Mouse (Mus musculus): ENCODE data around the gene Olfr311. TPM values are rescaled to one million over a fixed set of nuclear protein-coding genes. Genes with fewer than 3 reads are reported as not detected.
"Not testable (repeated sequence)": the region's sequence is repeated elsewhere in the genome, so short reads cannot be mapped to it uniquely, and the experiment has no call there.

The Olfr311 gene
- not detected in 2 replicates for polyA plus RNA-seq (2015; fragmentation: Nextera tagmentation; extraction: Ambion mirVana)

GRCm38 (mm10) chr11:58838951-58839350 is at the start of gene Olfr311:
Gene Olfr311, plus strand, starts transcription at chr11:58839251.
- ATAC-seq; H3K4me2 ChIP-seq (replicated peaks; ENCODE audit: low read depth, low read length); H3K9me3 ChIP-seq (ENCODE audit: low read length); H3K4me1 ChIP-seq (ENCODE audit: insufficient read depth, low read depth, low read length); H3K4me3 ChIP-seq (ENCODE audit: low read depth, low read length); H3K27me3 ChIP-seq (replicated peaks; ENCODE audit: insufficient read depth, low read length); H3K36me3 ChIP-seq (ENCODE audit: insufficient read depth, low read length); DNase-seq (ENCODE audit: low spot score); H3K27ac ChIP-seq (ENCODE audit: low read length); H3K9ac ChIP-seq (replicated peaks; ENCODE audit: low read depth): not testable (repeated sequence)

DNA sequence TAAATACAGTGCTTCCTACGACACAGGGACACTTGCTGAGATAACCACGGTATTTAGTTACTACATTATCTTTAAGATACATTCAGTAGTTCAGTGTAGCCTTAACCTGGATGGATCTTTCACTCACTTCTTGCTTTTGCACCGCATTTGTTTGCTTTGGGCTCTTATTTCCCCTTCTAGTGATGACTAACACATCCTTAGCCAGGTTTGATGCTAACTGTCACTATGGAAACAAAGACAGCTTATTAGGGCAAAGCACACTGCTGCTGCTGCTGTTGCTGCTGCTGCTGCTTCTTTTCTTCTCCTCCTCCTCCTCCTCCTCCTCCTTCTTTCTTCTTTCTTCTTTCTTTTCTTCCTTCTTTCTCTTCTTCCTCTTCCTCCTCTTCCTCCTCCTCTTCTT is 49.5 kb upstream of the Olfr311 start:
- DNase-seq (ENCODE audit: low spot score) = peak; percentile 44
- H3K27me3 ChIP-seq (replicated peaks; ENCODE audit: insufficient read depth, low read length) = no peaks in the 10 kb centered on the region
- H3K4me3 ChIP-seq (ENCODE audit: low read depth, low read length) = no peak overlapping the region
- H3K27ac ChIP-seq (ENCODE audit: low read length) = no peak overlapping the region
- TF ChIP-seq CTCF (IDR thresholded peaks at IDR 0.05) = no peak
- no peak for TF ChIP-seq EP300 (IDR thresholded peaks at IDR 0.05)
- 24% methylated on average over 3 of the region's 3 CpGs for WGBS
- H3K4me2 ChIP-seq (replicated peaks; ENCODE audit: low read depth, low read length) = no peak overlapping the region
- ATAC-seq = no peak
- H3K9ac ChIP-seq (replicated peaks; ENCODE audit: low read depth) = no peak overlapping the region
- H3K36me3 ChIP-seq (ENCODE audit: insufficient read depth, low read length) = no peaks in the 10 kb centered on the region
- no peaks in the 10 kb centered on the region for H3K4me1 ChIP-seq (ENCODE audit: insufficient read depth, low read depth, low read length)
- no peaks in the 10 kb centered on the region for H3K9me3 ChIP-seq (ENCODE audit: low read length)

DNA sequence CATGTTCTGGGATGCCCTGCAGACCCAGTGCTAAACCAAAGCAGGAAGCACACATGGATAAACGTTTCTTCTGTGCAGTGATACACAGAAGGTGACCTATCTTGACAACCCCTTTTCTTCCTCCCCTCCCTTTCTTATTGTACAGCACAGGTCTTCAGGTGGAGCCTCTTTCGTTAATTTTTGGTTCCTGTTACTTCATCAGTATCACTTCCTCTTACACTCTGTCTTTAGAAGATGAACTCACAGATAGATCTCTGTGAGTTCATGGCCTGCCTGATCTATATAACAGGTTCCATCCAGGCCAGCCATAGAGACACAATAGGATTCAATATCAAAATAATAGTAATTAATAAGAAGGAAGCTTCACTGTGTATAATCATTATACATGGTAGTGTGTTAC is 49.0 kb upstream of the Olfr311 start:
- Histone ChIP-seq H3K27me3 (replicated peaks; ENCODE audit: insufficient read depth, low read length) (no peaks in the 10 kb centered on the region), H3K36me3 (ENCODE audit: insufficient read depth, low read length) (no peaks in the 10 kb centered on the region), H3K4me2 (replicated peaks; ENCODE audit: low read depth, low read length) (no peak overlapping the region), H3K4me1 (ENCODE audit: insufficient read depth, low read depth, low read length) (no peaks in the 10 kb centered on the region), H3K9me3 (ENCODE audit: low read length) (no peaks in the 10 kb centered on the region), H3K27ac (ENCODE audit: low read length) (no peak overlapping the region), H3K9ac (replicated peaks; ENCODE audit: low read depth) (no peak overlapping the region), H3K4me3 (ENCODE audit: low read depth, low read length) (no peak overlapping the region)
- no peak for TF ChIP-seq CTCF (IDR thresholded peaks at IDR 0.05)
- no peak for TF ChIP-seq EP300 (IDR thresholded peaks at IDR 0.05)
- no peak for DNase-seq (ENCODE audit: low spot score)
- ATAC-seq = no peak
- 38% methylated on average over 2 of the region's 2 CpGs for whole genome bisulfite sequencing

DNA sequence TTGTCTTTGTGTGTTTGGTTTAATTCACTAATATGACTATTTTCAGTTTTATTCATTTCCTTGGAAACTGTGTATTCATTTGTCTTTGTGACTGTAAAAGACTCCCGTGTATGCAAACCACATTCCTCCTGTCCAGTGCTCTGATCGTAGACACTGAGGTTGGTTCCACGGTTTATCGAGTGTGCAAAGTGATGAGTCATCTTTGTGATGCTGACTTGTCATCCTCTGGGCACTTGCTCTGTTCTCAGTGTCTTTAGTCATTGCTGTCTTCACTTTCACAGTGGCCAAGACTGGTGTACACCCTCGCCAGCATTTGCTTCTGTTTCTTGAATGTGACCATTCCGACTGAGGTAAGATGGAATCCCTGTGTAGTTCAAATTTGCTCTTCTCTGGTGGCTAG is 48.4 kb upstream of the Olfr311 start:
- no peaks in the 10 kb centered on the region for H3K27me3 ChIP-seq (replicated peaks; ENCODE audit: insufficient read depth, low read length)
- H3K9ac ChIP-seq (replicated peaks; ENCODE audit: low read depth) = no peak overlapping the region
- H3K4me3 ChIP-seq (ENCODE audit: low read depth, low read length) = no peak overlapping the region
- H3K9me3 ChIP-seq (ENCODE audit: low read length) = no peaks in the 10 kb centered on the region
- WGBS = 60% methylated on average over 6 of the region's 6 CpGs
- no peaks in the 10 kb centered on the region for H3K4me1 ChIP-seq (ENCODE audit: insufficient read depth, low read depth, low read length)
- no peak for TF ChIP-seq CTCF (IDR thresholded peaks at IDR 0.05)
- TF ChIP-seq EP300 (IDR thresholded peaks at IDR 0.05) = no peak
- H3K36me3 ChIP-seq (ENCODE audit: insufficient read depth, low read length) = no peaks in the 10 kb centered on the region
- no peak overlapping the region for H3K4me2 ChIP-seq (replicated peaks; ENCODE audit: low read depth, low read length)
- H3K27ac ChIP-seq (ENCODE audit: low read length) = no peak overlapping the region
- no peak for ATAC-seq
- no peak for DNase-seq (ENCODE audit: low spot score)

- Histone ChIP-seq H3K4me2 (replicated peaks; ENCODE audit: low read depth, low read length) (no peak overlapping the region), H3K36me3 (ENCODE audit: insufficient read depth, low read length) (no peaks in the 10 kb centered on the region), H3K27ac (ENCODE audit: low read length) (no peak overlapping the region), H3K27me3 (replicated peaks; ENCODE audit: insufficient read depth, low read length) (no peaks in the 10 kb centered on the region), H3K9ac (replicated peaks; ENCODE audit: low read depth) (no peak overlapping the region), H3K4me3 (ENCODE audit: low read depth, low read length) (no peak overlapping the region), H3K4me1 (ENCODE audit: insufficient read depth, low read depth, low read length) (no peaks in the 10 kb centered on the region), H3K9me3 (ENCODE audit: low read length) (no peaks in the 10 kb centered on the region)
- TF ChIP-seq EP300 (IDR thresholded peaks at IDR 0.05) (no peak), CTCF (IDR thresholded peaks at IDR 0.05) (peak; percentile 2; the same call in 1 of the 2 replicates)
- ATAC-seq (no peak), DNase-seq (ENCODE audit: low spot score) (no peak)
- 98% methylated on average over 2 of the region's 2 CpGs for WGBS
Measured at GRCm38 (mm10) chr11:58795856-58796255, 43.2 kb upstream of the Olfr311 start.

GRCm38 (mm10) chr11:58796850-58797249 is 42.2 kb upstream of the Olfr311 start:
- H3K4me3 ChIP-seq (ENCODE audit: low read depth, low read length) = no peak overlapping the region
- no peaks in the 10 kb centered on the region for H3K36me3 ChIP-seq (ENCODE audit: insufficient read depth, low read length)
- H3K4me1 ChIP-seq (ENCODE audit: insufficient read depth, low read depth, low read length) = no peaks in the 10 kb centered on the region
- WGBS = 59% methylated on average over 7 of the region's 7 CpGs
- H3K9ac ChIP-seq (replicated peaks; ENCODE audit: low read depth) = no peak overlapping the region
- ATAC-seq = no peak
- DNase-seq (ENCODE audit: low spot score) = no peak
- no peak overlapping the region for H3K27ac ChIP-seq (ENCODE audit: low read length)
- TF ChIP-seq EP300 (IDR thresholded peaks at IDR 0.05) (no peak), CTCF (IDR thresholded peaks at IDR 0.05) (no peak)
- H3K9me3 ChIP-seq (ENCODE audit: low read length) = no peaks in the 10 kb centered on the region
- H3K4me2 ChIP-seq (replicated peaks; ENCODE audit: low read depth, low read length) = no peak overlapping the region
- no peaks in the 10 kb centered on the region for H3K27me3 ChIP-seq (replicated peaks; ENCODE audit: insufficient read depth, low read length)

DNA sequence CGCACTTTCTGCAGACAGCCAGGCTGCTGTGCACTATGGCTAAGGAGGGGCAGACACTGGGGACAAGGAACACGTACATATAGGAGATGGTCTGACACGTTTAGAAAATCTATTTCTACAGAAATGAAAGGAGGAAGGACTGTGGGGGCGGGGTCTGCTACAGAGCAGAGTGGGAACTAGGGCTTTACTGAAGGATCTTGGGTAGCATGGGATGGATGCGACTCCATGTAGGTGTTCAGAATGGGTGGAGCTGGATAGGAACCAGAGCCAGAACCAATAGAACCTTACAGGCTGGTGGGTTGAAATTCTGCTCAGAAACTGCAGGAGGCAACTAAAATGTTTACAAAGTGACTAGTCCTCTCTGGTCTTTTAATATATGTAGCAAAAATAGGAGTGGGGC is 39.3 kb upstream of the Olfr311 start:
- 72% methylated on average over 5 of the region's 5 CpGs for WGBS
- no peaks in the 10 kb centered on the region for H3K4me1 ChIP-seq (ENCODE audit: insufficient read depth, low read depth, low read length)
- no peak overlapping the region for H3K27ac ChIP-seq (ENCODE audit: low read length)
- ATAC-seq (no peak), DNase-seq (ENCODE audit: low spot score) (no peak)
- no peaks in the 10 kb centered on the region for H3K36me3 ChIP-seq (ENCODE audit: insufficient read depth, low read length)
- H3K9ac ChIP-seq (replicated peaks; ENCODE audit: low read depth) = no peak overlapping the region
- H3K9me3 ChIP-seq (ENCODE audit: low read length) = no peaks in the 10 kb centered on the region
- no peak overlapping the region for H3K4me2 ChIP-seq (replicated peaks; ENCODE audit: low read depth, low read length)
- H3K4me3 ChIP-seq (ENCODE audit: low read depth, low read length) = no peak overlapping the region
- TF ChIP-seq EP300 (IDR thresholded peaks at IDR 0.05) = no peak
- no peak for TF ChIP-seq CTCF (IDR thresholded peaks at IDR 0.05)
- H3K27me3 ChIP-seq (replicated peaks; ENCODE audit: insufficient read depth, low read length) = no peaks in the 10 kb centered on the region
